Mouse (Mus musculus): ENCODE data around the gene Rap2b.

GRCm38 (mm10) chr3:61395382-61395781 is 33.9 kb downstream of the Rap2b start:
- no peak for TF ChIP-seq ZNF384 (IDR thresholded peaks at IDR 0.05; ENCODE audit: low read depth, low read length)
- TF ChIP-seq HCFC1 (IDR thresholded peaks at IDR 0.05; ENCODE audit: borderline replicate concordance, insufficient read depth, low read length): no peak

Measured in ES-E14 (cell line).